ENCODE assay signal across 23 mouse cellular contexts in the genomic region with DNA sequence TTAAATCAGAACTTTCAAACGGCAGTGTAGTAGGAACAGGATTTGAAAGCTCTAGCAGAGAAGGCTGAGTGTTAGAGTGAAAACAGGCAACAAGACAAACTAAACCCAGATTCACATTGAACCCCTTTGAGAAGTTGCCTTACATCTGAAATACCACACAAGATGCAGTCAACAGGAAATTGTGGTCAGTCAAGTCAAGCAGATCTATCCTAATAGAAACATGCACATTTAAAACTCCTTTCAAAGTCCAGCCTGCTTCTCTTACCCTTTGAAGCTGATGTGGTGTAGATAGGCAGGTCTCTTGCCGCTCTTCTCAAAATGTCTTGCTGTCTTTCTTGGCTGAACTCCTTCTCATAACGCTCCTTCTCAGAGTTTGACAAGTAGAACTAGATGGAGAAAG. TPM values are rescaled to one million over a fixed set of nuclear protein-coding genes. Genes with fewer than 3 reads are reported as not detected.
DNase-seq lines count a peak whose midpoint lies in the region; ATAC-seq and TF ChIP-seq lines count a peak whose summit lies in the region.
"Had no signal": no experiment of that assay in that cellular context is flagged by ENCODE, and none has a peak within 500 bp of the region (broad histone marks: within the 10 kb centered on the region; RNA-seq: fewer than 3 reads in every experiment).

No protein-coding gene starts in this region.

- TF ChIP-seq CTCF in midbrain, postnatal 0 days (IDR thresholded peaks at IDR 0.05): no peak

- no peak overlapping the region for H3K9ac ChIP-seq in midbrain, postnatal 0 days (replicated peaks; ENCODE audit: low read length, poor library complexity, severe bottlenecking)
- H3K9ac ChIP-seq: forebrain, embryonic 15.5 days; heart, embryonic 13.5 days; hindbrain, embryonic 12.5 days; intestine, embryonic 15.5 days had no signal

- peak; percentile 86 for ATAC-seq in activated CD4-positive, CD25-positive, alpha-beta regulatory T cell, adult 4 months
- ATAC-seq in midbrain, postnatal 0 days (ENCODE audit: low FRiP score): no peak
- ATAC-seq: forebrain, embryonic 15.5 days; hindbrain, embryonic 16.5 days; intestine, embryonic 15.5 days had no signal

- H3K4me3 ChIP-seq in midbrain, postnatal 0 days (ENCODE audit: low read depth, low read length): no peak overlapping the region
- H3K4me3 ChIP-seq: embryonic facial prominence, embryonic 10.5 days; forebrain, embryonic 15.5 days; heart, embryonic 13.5 days; hindbrain, embryonic 12.5 days; intestine, embryonic 15.5 days had no signal

- peaks cover 25% of the 10 kb centered on the region for H3K36me3 ChIP-seq in midbrain, postnatal 0 days (ENCODE audit: insufficient read depth, low read length)

- 89% methylated on average over 3 of the region's 3 CpGs for WGBS in midbrain, postnatal 0 days

- H3K27ac ChIP-seq in midbrain, postnatal 0 days (ENCODE audit: low read depth, low read length): no peak overlapping the region
- H3K27ac ChIP-seq: embryonic facial prominence, embryonic 10.5 days; forebrain, embryonic 15.5 days; heart, embryonic 13.5 days; hindbrain, embryonic 12.5 days; intestine, embryonic 15.5 days had no signal

- no peak overlapping the region for H3K4me2 ChIP-seq in midbrain, postnatal 0 days (ENCODE audit: low read depth, low read length, poor library complexity, severe bottlenecking)
- H3K4me2 ChIP-seq: forebrain, embryonic 15.5 days; heart, embryonic 13.5 days; hindbrain, embryonic 12.5 days; intestine, embryonic 15.5 days had no signal

- no peaks in the 10 kb centered on the region for H3K27me3 ChIP-seq in midbrain, postnatal 0 days (ENCODE audit: insufficient read depth, low read length)
- H3K27me3 ChIP-seq: forebrain, embryonic 15.5 days; heart, embryonic 13.5 days; hindbrain, embryonic 12.5 days; intestine, embryonic 15.5 days had no signal

- no peaks in the 10 kb centered on the region for H3K9me3 ChIP-seq in midbrain, postnatal 0 days (ENCODE audit: low read length)
- H3K9me3 ChIP-seq: embryonic facial prominence, embryonic 10.5 days; forebrain, embryonic 15.5 days; heart, embryonic 13.5 days; hindbrain, embryonic 12.5 days; intestine, embryonic 15.5 days had no signal

- DNase-seq in 416B (ENCODE audit: low read depth): peak; percentile 52
- peak; percentile 70 for DNase-seq in CD4-positive helper T cell, adult 2 months (ENCODE audit: low read depth, low spot score)
- peak; percentile 56 for DNase-seq in naive thymus-derived CD4-positive, alpha-beta T cell, adult 2 months (ENCODE audit: low read depth)
- DNase-seq in cerebellum, postnatal 4 days (ENCODE audit: low spot score in 2 of 2): no peak
- no peak for DNase-seq in ovary, postnatal 14 days (ENCODE audit: low spot score)
- DNase-seq in midbrain, postnatal 0 days (ENCODE audit: low spot score): no peak
- no peak for DNase-seq in adrenal gland, adult 8-10 months
- DNase-seq: adrenal gland, postnatal 25 days; B cell, adult 2 months; cerebellum, adult 18-20 months; cerebellum, adult 9-11 months; cerebellum, postnatal 36 days; gastrocnemius, postnatal 36 days; heart, adult 11 months; heart, postnatal 4 days had no signal

- no peaks in the 10 kb centered on the region for H3K4me1 ChIP-seq in midbrain, postnatal 0 days (ENCODE audit: insufficient read depth, low read length)
- H3K4me1 ChIP-seq: embryonic facial prominence, embryonic 10.5 days; forebrain, embryonic 15.5 days; hindbrain, embryonic 12.5 days; intestine, embryonic 15.5 days had no signal

RNA-seq across cellular contexts. Expression of a gene that starts 24.8 kb away (rescaled TPM):
- 100 to 1,000 TPM; 212 to 237 TPM for polyA plus RNA-seq in activated CD4-positive, CD25-positive, alpha-beta regulatory T cell, adult 4 months (2017; shearing (Covaris generic))
- 21.5 and 37.3 TPM in 2 replicates for total RNA-seq in midbrain, postnatal 0 days (2014; rRNA removed)
- 25.6 and 33.2 TPM in 2 replicates for polyA plus RNA-seq in midbrain, postnatal 0 days (2015; fragmentation: Nextera tagmentation; extraction: Ambion mirVana)
- total RNA-seq in adrenal gland, adult 8-10 months (2022): 10 to 100 TPM; 43.3 to 60.0 (median 49.9) TPM

RNA-seq across cellular contexts. Expression of a gene that starts 39.2 kb away (rescaled TPM):
- 100 to 1,000 TPM; 116 to 117 TPM for polyA plus RNA-seq in activated CD4-positive, CD25-positive, alpha-beta regulatory T cell, adult 4 months (2017; shearing (Covaris generic))
- total RNA-seq in midbrain, postnatal 0 days (2014; rRNA removed): 45.4 and 48.3 TPM in 2 replicates
- 205 and 218 TPM in 2 replicates for polyA plus RNA-seq in midbrain, postnatal 0 days (2015; fragmentation: Nextera tagmentation; extraction: Ambion mirVana)
- 10 to 100 TPM; 91.3 to 100.0 (median 99.2) TPM for total RNA-seq in adrenal gland, adult 8-10 months (2022)

RNA-seq across cellular contexts. Expression of a gene that starts 39.3 kb away (rescaled TPM):
- 1 to 10 TPM; 6.5 to 6.9 TPM for polyA plus RNA-seq in activated CD4-positive, CD25-positive, alpha-beta regulatory T cell, adult 4 months (2017; shearing (Covaris generic))
- total RNA-seq in midbrain, postnatal 0 days (2014; rRNA removed): 2.4 and 4.2 TPM in 2 replicates
- polyA plus RNA-seq in midbrain, postnatal 0 days (2015; fragmentation: Nextera tagmentation; extraction: Ambion mirVana): 3.9 and 4.2 TPM in 2 replicates
- total RNA-seq in adrenal gland, adult 8-10 months (2022): under 1 TPM in 3 of 4 experiments, not detected in 1; 0.26 to 0.87 (median 0.78) TPM
- total RNA-seq: gastrocnemius, adult 8-10 months had no signal

Comparison
In these comparisons a context has a peak if more than half of its experiments do, and no peak if none do; other contexts are left out.
1. DNase-seq: peak in 416B (single experiment), CD4-positive helper T cell, adult 2 months (single experiment) and naive thymus-derived CD4-positive, alpha-beta T cell, adult 2 months (single experiment); none in cerebellum, postnatal 4 days (0 of 2), ovary, postnatal 14 days (single experiment), midbrain, postnatal 0 days (single experiment) and adrenal gland, adult 8-10 months (single experiment).